Comparison of ENCODE assay signal across 15 mouse cellular contexts in genomic region chr14:35486017-35486416, GRCm38 (mm10).
DNase-seq lines count a peak whose midpoint lies in the region.
"Had no signal": no experiment of that assay in that cellular context is flagged by ENCODE, and none has a peak within 500 bp of the region (broad histone marks: within the 10 kb centered on the region; RNA-seq: fewer than 3 reads in every experiment).

No protein-coding gene starts in this region.

- DNase-seq in left cerebral cortex, adult 11 months (ENCODE audit: low spot score), result peak; percentile 12
- DNase-seq in left cerebral cortex, postnatal 14 days (ENCODE audit: low spot score in 2 of 2), result no peak
- DNase-seq in right cerebral cortex, adult 18-20 months, result peak; percentile 43
- no peak for DNase-seq in right cerebral cortex, postnatal 25 days
- DNase-seq in telencephalon, adult 2 months (ENCODE audit: low read depth, low spot score), result peak; percentile 33
- DNase-seq in B cell, adult 2 months, result no peak
- DNase-seq: adrenal gland, adult 8-10 months; adrenal gland, postnatal 14 days; adrenal gland, postnatal 36 days; cerebellum, adult 11 months; cerebellum, adult 18-20 months; cerebellum, adult 8-10 months; cerebellum, adult 9-11 months; cerebellum, postnatal 36 days; embryo, embryonic 11 days had no signal

- intact Hi-C loops in left cerebral cortex, postnatal 14 days (cut with DNase I), result no loop called here

Comparison
In these comparisons a context has a peak if more than half of its experiments do, and no peak if none do; other contexts are left out.
1. DNase-seq: peak in left cerebral cortex, adult 11 months (single experiment), right cerebral cortex, adult 18-20 months (single experiment) and telencephalon, adult 2 months (single experiment); none in left cerebral cortex, postnatal 14 days (0 of 2), right cerebral cortex, postnatal 25 days (single experiment) and B cell, adult 2 months (0 of 2).